Mouse (Mus musculus) right cerebral cortex, postnatal 10 days (tissue): ENCODE measurements around the gene Itpkb.

Source experiments
- DNase-seq, 2 experiments: peaks; one replicate each; pipeline ENCODE4 v3.0.0; 2021; ENCODE audit warnings: low spot score in 2 of 2

Itpkb gene

DNA sequence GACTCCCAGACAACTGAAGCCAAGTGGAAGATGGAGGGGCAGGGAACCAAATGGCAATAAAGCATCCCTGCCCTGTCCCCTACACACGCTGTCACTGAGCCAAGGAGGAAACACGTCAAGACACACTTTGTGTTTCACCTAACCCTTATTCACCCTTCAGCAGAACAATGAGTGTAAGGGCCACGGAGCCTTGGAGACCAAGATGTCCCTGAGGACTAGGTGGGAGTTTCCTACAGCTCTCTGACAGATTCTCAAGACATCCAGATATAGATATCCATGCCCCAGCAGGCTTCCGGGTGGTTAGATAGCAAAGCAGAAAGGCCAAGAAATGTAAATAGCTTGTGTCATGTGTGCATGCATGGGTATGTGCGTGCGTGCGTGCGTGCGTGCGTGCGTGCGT is 63.6 kb downstream of the Itpkb start:
- DNase-seq = no peak

DNA sequence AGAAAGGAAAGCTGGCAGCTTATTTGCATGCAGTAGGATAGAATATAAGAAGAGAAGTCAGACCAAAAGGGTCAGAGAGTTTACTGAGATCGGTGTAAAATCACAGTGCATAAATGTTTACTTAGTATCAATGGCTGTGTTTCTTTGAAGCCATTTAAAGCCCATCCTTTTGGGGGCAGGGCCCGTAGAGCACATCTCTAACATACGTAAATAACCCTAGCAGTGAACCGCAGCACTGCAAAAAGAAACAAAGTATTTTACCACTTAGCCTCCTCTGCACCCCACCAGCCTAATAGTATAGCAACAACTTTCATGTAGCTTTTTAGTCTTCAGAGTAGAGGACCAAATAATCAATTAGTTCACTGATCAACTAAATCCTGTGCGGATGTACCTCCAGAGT is 67.4 kb downstream of the Itpkb start:
- no peak for DNase-seq

DNA sequence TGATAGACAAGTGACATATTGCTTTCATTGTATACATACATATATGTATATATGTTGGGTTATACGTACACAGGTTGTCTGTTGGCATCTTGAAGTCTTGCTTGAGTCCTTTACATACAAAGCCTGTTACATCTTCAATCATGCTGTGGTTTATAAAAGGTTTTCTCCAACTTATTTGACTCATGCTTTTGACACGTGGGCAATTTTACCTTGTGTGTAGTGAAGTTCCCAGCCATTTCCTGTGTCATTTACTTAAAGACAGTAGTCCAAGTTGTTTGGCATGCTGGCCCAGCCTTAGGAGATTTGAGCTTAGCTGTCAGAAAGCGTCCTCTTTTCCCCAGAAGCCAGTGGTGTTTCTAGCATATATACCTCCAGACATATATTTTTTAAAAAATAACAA is 68.2 kb downstream of the Itpkb start:
- DNase-seq = no peak

DNA sequence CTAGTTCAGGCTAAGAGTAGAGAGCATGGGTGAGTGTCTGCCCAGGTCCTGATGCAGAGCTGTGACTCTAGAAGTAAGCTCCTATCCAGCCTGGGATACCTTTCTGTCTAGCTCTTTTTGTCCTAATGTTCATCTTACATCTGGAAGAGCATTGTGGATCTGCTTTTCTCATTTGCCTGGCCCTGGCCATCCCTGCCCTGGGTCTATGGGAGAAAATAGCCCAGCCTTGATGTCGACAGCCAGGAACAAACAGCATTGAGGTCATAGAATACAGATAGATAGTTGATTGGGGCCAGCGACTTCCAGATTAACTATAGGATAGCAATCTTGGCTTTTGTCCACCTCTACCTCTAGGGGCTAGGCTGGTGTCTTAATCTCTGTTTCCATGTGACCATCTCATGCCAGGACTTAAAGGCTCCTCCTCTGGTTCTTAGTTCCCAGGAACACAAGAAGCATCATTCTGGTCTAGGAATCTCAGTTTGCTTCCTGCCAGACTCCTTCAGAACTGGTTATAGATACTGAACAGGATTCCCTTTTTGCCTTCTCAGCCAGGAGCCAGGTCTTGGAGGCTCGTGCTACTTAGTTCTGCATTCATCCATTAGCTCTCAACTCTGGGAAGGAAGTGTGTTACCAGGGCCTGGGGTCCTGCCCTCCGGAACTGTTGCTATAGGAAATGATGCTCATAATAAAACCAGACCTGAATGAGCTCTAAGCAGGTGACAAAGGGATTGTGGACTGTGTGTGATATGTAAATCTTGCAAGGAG is 70.6 kb downstream of the Itpkb start:
- DNase-seq = no peak

DNA sequence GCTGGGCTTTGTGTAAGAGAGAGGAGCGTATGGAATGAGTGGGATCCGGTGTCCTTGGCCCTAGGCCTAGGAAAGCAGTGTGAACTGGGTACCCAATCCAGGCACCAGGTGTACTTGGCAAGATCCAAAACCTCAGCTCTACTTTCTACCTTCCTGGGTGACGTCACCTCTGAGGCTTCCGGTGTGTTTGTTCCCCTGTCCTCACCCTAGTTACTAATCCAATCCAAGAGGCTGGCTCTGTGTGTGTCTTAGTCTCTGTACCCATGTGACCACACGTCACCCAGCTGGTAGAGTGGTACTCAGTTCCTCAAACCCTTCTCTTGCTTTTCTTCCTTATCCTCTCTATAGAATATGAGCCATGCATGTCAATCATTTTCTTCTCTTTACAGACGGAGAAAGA is 71.4 kb downstream of the Itpkb start:
- no peak for DNase-seq

DNA sequence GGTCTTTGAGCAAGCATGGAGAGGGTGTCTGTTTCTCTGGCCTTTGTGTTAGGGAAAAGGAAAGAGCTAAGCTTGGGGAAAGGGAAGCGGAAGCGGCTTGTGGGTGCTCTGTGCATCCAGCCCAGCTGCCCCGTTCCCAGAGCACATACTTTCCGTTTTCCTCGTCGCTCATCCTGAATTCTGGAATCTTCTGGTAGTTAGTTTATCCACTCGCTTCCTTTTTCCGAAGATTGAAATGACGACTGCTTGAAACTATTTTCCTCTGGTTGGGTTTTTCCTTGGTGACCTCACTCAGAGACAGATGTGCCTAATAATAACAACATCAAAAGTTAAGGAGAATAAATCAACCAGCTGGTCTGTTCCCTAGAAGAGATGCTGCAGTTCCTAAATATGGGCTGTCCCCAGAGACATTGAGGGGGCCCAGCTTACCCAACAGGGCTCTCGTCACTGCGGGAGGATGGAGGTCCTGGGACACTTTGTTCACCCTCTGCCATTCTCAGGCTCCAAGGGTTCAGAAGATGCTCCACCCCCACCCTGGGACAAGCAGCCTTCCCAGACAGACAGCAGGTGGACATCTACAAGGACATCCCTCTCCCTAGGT is 72.3 kb downstream of the Itpkb start:
- no peak for DNase-seq

DNA sequence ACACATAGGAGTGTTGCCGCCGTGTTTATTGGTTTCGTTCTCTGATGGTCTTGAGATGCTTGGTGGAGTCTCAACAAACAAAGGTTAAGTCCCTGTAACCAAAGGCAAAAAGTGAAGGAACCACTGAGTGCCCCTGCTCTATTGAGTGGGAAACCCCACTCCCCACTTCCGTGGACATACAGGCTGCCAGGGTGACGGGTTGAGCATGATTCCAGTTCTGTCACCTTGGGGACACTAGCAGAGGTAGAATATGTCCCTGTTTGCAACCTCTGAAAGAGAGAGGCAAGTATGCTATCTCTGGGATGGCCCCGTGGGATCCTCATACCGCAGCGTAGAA is 73.0 kb downstream of the Itpkb start:
- no peak for DNase-seq

DNA sequence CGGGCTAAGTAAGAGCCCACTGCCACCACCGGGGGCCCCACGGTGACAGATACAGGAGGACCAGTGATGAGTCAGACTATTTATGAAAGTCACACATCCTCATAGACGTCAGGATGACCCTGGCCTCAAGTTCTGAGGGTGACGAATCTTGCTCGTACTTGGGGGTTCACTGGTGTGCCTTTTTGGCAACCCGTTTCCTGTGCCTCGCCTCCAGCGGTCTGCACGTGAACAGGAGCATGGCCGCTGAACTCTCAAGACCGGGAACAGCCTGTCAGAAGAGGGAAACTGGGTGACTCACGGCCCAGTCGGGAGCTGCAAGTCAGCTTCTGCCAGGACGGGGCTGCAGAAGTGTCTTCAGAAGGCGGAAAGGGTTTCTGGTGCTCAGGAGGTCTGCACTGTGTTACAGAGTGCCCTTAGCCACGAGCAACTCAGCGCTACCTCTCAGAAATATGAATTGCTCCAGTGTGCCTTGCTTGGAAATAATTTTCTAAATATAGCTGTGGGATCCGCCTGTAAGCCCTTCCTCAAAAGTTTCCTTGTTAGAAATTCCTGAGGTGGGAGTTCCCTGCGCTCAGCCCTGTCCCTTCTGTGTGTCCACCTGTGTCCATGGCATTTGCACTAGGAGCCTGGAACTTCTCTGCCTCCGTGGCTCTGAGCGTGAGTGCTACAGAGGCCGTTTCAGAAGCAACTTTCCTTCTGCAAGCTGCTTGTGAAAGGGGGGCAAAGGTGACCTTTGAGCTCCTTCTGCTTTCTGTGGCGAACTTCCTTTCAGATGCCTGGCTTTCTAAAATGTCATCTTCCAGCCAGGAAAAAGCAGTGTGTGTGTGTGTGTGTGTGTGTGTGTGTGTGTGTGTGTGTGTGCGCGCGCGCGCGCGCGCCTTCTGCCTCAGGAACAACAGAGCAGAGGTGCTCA is 73.7 kb downstream of the Itpkb start:
- DNase-seq = peak in 1 of 2 experiments; percentile 55

DNA sequence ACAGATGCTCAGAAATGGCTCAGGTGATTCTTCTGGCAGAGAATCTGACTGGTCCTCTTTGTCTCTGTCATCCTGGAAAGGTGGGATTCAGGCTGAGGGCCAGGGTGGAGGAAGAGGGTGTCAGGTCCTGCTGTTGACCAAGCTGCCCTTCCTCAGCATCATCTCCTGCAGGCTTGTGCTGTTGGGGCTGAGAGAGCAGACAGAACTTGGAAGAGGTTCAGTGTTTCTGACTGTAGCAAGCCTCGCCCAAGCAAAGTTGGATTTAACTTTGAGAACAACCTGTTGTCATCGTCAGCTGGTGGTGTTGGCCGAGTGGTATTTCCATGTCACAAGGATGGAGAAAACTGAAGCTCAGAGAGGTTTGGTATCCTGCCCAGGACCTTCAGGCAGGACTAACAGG is 74.4 kb downstream of the Itpkb start:
- no peak for DNase-seq

DNA sequence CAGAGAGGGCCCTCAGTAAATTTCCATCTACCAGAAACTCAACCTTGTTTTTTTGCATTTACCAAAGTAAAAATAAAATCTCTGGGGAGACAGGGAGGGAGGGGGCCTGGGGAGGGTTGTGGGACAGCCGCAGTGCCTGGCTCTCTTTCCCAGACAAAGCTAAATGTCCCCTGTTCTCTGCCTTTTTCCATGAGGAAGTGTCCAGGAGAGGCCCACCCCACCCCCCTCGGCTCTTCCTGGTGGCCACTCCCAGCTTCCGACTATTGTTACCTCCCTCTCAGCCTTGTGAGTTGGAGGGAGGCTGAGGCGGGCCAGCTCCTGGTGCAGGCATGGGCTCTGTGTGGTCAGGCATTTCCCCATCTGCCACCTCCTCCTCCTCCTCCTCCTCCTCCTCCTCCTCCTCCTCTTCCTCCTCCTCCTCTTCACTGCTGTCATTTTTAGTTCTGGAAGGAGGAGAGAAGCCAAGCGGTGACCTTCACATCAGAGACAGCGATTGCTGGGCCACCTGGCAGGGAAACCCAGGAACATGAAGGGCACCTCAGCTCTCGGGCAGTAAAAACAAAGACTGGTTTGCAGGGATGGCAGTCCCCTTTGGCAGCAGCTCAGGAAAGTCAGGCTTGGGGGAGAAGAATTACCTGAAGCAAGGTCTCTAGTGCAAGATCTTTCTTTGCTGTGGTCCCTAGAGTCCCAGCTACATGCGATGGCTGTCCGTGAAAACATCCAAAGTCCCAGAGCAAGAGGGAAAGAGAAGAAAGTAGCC is 75.5 kb downstream of the Itpkb start:
- DNase-seq = no peak

DNA sequence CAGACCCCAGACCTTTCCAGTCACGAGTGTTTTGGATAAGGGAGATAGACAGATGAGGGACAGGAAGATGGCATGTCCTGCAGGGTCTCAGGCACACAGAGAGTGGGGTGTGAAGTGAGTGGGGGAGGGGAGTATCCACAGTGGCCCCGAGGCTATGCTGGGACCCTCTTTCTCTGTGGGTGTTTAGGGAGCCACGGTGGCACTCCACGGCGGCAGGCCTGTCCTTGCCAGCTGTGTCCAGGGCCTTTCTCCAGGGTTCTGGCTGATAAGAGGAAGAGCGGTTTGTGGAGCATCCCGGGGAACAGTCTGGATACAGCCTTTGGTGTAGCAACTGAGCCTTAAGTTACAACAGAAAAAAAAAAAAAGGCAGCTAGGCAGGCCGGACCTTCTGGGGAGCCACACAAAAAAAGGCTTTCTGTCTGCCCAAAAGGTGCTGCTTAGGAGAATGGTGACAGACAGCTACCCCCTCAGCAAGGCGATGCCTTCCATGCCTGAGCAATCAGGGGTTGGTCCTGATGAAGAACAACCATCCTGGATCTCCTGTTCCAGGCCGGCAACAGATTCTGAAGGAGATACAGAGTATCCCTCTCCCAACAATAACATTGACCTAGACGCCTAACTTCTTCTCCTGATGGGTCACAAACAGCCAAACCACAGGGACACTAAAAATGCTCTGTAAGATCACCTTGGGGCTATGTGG is 76.2 kb downstream of the Itpkb start:
- DNase-seq = no peak

DNA sequence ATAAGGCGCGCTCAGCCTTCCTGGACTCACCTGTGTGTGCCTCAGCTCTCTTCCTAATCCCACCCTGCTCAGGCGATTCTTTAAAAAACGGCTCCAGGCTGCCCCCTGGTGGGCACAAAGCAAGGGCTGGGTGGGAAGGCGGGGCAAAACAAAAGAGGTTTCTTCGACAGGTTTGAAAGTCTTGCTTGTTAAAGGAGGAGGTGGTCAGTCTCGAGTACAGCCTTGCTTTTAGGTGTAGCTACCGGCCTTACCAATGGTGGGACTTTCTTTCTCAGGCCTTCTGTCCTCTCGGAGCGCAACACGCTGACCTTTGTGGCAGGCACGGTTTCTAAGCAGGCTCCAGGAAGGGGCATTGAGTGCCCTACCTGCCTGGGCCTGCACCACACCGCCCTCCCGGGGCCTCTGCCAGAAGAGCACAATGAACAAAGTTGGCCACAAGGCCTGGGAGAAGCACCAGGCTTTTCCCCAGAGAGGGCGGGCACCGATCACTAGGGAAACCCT is 76.9 kb downstream of the Itpkb start:
- DNase-seq = peak; percentile 54 to 74

DNA sequence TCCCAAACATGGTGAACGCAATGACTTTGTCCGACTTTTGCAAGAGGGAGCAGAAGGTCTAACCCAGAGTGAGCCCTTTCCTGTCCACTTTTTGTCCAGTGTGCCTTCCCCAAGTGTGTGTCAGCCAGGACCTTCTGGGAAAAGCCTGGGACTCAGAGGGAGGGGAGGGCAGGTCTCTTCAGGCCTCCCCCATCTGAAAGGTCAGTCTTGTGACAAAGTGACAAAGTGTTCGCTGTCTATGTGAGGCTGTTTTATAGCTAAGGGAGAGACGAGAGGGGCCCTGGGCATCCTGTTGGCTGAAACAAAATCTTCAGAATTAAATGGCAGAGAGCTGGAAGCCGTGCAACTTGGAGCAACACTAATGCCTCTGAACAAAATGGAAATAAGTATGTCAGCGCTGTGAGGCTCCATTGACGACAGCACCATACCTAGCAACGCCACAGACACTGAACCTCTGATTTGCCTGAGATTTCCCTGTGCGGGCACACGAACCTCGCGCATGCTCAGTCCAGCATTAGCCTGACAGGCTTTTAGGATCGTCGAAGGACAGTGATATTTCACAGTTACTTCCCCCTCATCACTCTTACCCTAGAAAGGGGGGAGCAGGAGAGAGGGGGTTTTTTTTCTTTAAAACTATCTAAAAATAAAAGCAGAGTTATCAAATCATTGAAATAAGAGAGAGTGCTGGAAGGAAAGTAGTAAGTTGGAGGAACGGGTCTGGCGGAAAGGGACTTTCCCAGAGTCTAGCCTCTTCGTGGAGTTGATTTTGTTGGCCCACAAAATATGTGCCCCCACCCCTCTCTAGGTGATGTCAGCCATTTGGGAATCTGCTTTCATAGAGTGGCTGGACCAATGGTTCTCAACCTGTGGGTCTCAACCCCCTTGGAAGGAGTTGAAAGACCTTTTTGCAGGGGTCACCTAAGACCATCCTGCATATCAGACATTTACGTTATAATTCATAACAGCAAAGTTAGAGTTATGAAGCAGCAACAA is 77.7 kb downstream of the Itpkb start:
- DNase-seq = no peak

DNA sequence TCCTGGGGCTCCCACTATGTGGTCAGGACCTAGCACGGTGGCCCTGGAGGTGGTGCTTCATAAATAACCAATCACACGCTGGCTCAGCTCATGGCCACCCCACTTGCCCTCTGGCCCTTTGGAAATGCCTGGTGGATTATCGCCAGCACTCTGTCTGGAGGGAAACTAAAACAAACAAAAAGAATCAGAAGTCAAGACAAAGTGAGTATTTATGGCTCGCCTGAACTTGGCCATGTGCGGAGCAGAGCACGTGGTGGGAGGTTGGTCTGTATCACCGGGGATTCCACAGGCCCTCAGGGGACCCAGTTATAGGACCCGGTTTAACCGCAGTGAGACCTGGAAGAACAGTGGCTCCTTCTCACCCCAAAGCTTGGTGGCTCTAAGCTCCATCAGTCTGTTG is 78.5 kb downstream of the Itpkb start:
- no peak for DNase-seq

DNA sequence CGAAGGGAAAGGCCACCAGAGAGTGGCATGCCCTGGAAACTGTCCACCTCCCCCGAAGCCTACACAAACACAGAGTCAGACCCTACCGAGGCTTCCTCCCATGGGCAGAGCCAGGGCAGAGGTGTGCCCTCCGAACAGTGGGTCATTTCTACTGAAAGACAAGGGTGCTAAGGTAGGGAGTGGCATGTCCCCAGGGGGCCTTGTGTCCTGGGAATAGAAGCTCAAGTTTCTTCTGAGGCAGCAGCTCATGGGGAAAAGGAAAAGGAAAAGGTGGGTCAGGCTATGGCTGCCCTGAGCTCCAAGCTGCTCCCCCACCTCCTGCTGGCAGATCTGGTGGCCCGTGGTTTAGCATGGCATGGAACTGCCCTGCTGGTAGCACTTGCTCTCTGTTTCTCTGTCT is 79.5 kb downstream of the Itpkb start:
- DNase-seq = no peak

DNA sequence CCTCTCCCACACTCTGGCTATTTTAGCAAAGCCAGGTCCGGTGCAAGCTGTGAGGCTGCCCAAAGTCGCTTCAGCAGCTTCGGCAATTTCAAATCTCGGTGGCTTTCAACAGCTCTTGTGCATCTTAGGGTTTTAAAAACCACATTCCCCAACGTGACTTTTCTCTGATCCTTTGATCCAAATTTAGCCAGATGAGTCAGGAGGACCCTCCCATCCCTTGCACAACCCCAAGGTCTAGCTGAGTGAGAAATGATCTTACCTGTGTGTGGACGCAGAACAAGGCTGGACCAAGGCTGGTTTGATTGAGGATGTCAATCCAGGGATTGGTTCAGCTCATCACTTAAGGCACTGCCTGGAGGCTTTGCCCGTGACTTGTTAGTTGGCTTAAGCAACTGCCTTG is 80.0 kb downstream of the Itpkb start:
- DNase-seq = no peak

DNA sequence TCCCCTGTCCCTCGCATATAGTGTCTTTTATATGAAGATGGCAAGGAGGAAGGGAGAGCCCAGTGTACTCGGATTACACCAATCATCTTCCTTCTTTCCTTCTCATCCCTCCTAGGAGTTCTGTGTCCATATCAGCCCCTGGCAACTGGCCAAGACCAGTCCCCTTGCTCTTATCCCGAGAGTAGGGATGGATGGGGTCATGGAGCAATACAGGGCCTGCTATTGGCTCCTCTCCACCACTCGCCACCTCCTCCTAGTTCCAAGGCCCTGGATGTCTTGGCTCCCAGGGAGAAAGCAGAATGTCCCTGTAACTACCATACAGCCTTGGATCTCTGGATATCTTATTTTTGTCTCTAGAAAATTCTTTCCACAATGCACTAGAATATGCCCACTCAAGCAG is 84.8 kb downstream of the Itpkb start:
- no peak for DNase-seq

DNA sequence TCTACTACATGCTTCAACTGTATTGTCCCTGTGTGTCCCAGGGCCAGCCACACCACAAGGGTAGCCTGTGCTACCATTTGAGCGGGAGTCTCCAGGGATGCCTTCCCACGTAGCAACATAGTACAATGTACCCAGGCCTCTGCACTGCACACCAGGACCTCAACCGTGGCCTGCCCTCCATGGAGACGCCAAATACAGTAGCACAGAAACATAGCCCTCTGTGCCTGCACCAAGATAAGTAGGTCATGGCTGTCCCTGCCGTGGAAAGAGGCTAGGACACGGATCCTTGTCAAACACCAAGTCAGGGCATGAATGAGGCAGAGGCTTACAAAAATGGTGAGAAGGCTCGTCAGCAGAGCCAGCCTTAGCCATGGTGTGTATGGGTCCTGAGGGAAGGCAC is 85.6 kb downstream of the Itpkb start:
- DNase-seq = no peak

DNA sequence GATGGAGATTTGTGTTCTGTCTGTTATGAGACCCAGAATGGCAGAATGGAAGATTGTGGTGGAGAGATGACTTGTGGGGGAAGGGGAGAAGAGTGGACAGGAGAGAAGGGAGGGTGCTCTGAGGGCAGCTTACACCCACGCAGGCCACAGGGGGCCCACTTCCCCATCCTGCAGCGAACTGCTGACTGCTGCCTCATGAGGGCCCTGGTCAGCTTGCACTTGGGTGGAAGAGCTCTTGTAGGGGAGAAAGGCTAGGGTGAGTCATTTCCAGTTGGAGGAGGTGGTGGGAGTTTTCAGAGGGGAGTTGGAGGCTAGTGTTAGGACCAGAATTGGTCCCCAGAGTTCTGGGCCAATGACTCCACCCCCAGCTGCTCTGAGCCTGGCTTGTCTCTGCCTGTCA is 86.8 kb downstream of the Itpkb start:
- DNase-seq = no peak

DNA sequence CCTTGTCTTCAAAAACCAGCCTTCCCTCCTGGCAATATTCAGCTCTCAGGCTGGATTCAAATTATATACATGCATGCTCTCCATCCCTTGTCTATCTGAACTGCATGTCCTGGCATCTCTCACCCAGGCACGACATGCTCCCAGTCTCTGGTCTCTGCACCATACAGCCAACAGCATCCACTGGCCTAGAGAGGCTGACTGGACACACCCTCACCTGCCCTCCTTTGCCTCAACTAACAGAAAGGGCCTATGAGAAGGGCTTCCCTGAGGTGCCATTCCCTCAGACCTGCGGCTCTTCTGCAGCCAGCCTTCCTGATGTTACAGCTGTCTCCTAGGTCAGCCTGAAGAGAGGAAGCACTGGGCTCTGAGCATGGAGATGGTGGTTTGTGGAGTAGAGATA is 88.8 kb downstream of the Itpkb start:
- no peak for DNase-seq
